Mouse (Mus musculus): Measurements from ENCODE around the gene Ppef1.

Ppef1 gene

GRCm38 (mm10) chrX:160598562-160599458 lies 136.8 kb downstream of the Ppef1 start:
- DNase-seq (ENCODE audit: low read depth, low spot score): no peak

GRCm38 (mm10) chrX:160598055-160598454 lies 137.5 kb downstream of the Ppef1 start:
- DNase-seq (ENCODE audit: low read depth, low spot score): no peak

GRCm38 (mm10) chrX:160592933-160593332 lies 142.6 kb downstream of the Ppef1 start:
- DNase-seq (ENCODE audit: low read depth, low spot score): no peak

- no peak for DNase-seq (ENCODE audit: low read depth, low spot score)
Observed at GRCm38 (mm10) chrX:160590147-160590546, 145.4 kb downstream of the Ppef1 start.

GRCm38 (mm10) chrX:160588523-160588922 lies 147.0 kb downstream of the Ppef1 start:
- no peak for DNase-seq (ENCODE audit: low read depth, low spot score)

- no peak for DNase-seq (ENCODE audit: low read depth, low spot score)
Observed at GRCm38 (mm10) chrX:160585110-160585509, 150.5 kb downstream of the Ppef1 start.

GRCm38 (mm10) chrX:160584148-160584838 lies 151.3 kb downstream of the Ppef1 start:
- DNase-seq (ENCODE audit: low read depth, low spot score): no peak

- DNase-seq (ENCODE audit: low read depth, low spot score): no peak
Observed at GRCm38 (mm10) chrX:160583589-160583988, 152.0 kb downstream of the Ppef1 start.

Measured in c-Kit-negative CD71-positive TER-119-positive erythroid progenitor cells, embryonic 14.5 days (primary cell).